Mouse (Mus musculus) testis, adult 2 months (tissue): ENCODE measurements around the gene Pacs2.

Experiments
- CTCF ChIP-seq: fragments of 200-500 bp; IDR thresholded peaks from 2 replicates; pipeline ENCODE4 v1.5.1; 2012; ENCODE audit warnings: low read depth, mild to moderate bottlenecking, inconsistent platforms, low read length, moderate library complexity; ENCODE audit not compliant: control insufficient read depth, insufficient read depth, insufficient replicate concordance
- POLR2A ChIP-seq: fragments of 200-500 bp; IDR thresholded peaks from 2 replicates; pipeline ENCODE4 v1.6.1; 2012; ENCODE audit warnings: low read depth, mild to moderate bottlenecking, inconsistent platforms, low read length, moderate library complexity; ENCODE audit not compliant: control insufficient read depth

DNA sequence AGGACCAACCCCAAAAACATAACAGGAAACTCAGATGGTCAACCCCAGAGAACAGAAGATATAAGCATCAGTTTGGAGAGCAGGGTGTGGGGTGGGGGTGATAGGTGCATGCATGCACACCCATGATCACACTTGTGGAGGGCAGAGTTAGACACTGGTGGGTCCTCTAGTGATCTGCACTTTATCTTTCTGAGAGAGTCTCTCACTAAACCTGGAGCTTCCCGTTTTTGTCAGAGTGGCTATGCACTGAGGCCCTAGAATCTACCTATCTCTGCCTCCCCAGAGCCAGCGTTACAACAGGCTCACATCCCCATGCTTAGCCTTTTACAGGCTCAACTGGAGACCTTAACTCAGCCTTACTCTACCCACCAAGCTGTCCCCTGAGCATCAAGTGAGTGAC, 22.9 kb upstream of the Pacs2 start:
- TF ChIP-seq POLR2A, result no peak
- TF ChIP-seq CTCF, result no peak
